Mouse (Mus musculus) heart, adult 2 months (tissue): ENCODE data around the gene Gm11032. TPM values are rescaled to one million over a fixed set of nuclear protein-coding genes. Genes with fewer than 3 reads are reported as not detected.

Experiments
- DNase-seq, 2 experiments: peaks; one replicate each; pipeline ENCODE4 v3.0.0; 2021
- H3K27ac ChIP-seq: fragments of 200-600 bp; 2 replicates; pipeline ENCODE4 v1.8.1; 2022
- H3K27me3 ChIP-seq: fragments of 200-500 bp; 2 replicates; pipeline ENCODE4 v1.6.1; 2012; ENCODE audit warnings: mild to moderate bottlenecking, low read length, inconsistent platforms, mixed read lengths; ENCODE audit not compliant: control insufficient read depth, insufficient read depth
- H3K36me3 ChIP-seq: fragments of 200-500 bp; 2 replicates; pipeline ENCODE4 v1.6.1; 2012; ENCODE audit warnings: low read length, inconsistent platforms; ENCODE audit not compliant: control insufficient read depth, insufficient read depth
- H3K4me1 ChIP-seq: fragments of 200-500 bp; 2 replicates; pipeline ENCODE4 v1.6.1; 2011; ENCODE audit warnings: low read length; ENCODE audit not compliant: control insufficient read depth, insufficient read depth
- H3K4me3 ChIP-seq: fragments of 200-600 bp; 2 replicates; pipeline ENCODE4 v1.8.1; 2022
- H3K79me2 ChIP-seq: fragments of 200-500 bp; replicated peaks from 2 replicates; pipeline ENCODE4 v1.6.1; 2012; ENCODE audit warnings: mild to moderate bottlenecking, inconsistent platforms, low read length, moderate library complexity, mixed read lengths; ENCODE audit not compliant: control insufficient read depth, insufficient read depth
- H3K9ac ChIP-seq: fragments of 200-500 bp; 2 replicates; pipeline ENCODE4 v1.6.1; 2012; ENCODE audit warnings: low read depth, mild to moderate bottlenecking, control low read depth, inconsistent platforms, low read length, mixed read lengths
- CTCF ChIP-seq: fragments of 200-600 bp; IDR thresholded peaks from 2 replicates; pipeline ENCODE4 v1.8.1; 2022; ENCODE audit warnings: antibody characterized with exemption, mild to moderate bottlenecking, moderate library complexity
- EP300 ChIP-seq: fragments of 200-500 bp; IDR thresholded peaks from 2 replicates; pipeline ENCODE4 v1.6.1; 2011; ENCODE audit warnings: low read depth, low read length, control low read depth; ENCODE audit not compliant: insufficient read depth
- POLR2A ChIP-seq: fragments of 200-500 bp; IDR thresholded peaks from 2 replicates; pipeline ENCODE4 v1.6.1; 2011; ENCODE audit warnings: mild to moderate bottlenecking, low read depth, low read length, control low read depth; ENCODE audit not compliant: insufficient read depth
- WGBS: fragments of 180-500 bp; shearing (Covaris S2); methylation state at CpG from one replicate; pipeline ENCODE4 v1.1.7; 2018; 5-methylcytosine and 5-hydroxymethylcytosine counted together
- intact Hi-C: fragments of 180-260 bp; cut with DNase I; formaldehyde crosslinking; loops from one replicate; pipeline ENCODE4 v1.15.1; 2025
- polyA plus RNA-seq: library from polyadenylated mRNA; depleted of rRNA; stranded (reverse); fragments of >200 nt; gene quantifications from 2 replicates; pipeline ENCODE4 v1.2.3, GENCODE M21; 2012
- total RNA-seq, 2 experiments: library from RNA; stranded (reverse); gene quantifications; 2 replicates each; pipeline ENCODE4 v1.2.3; 2021

Gm11032 gene
- total and polyA plus RNA-seq, 3 experiments: not detected

- H3K27me3 ChIP-seq: no peaks in the 10 kb centered on the region
- no peaks in the 10 kb centered on the region for H3K79me2 ChIP-seq
- intact Hi-C loops: no loop called here
- no peak for DNase-seq
- no peak overlapping the region for H3K27ac ChIP-seq
- H3K36me3 ChIP-seq: no peaks in the 10 kb centered on the region
- H3K9ac ChIP-seq: no peak overlapping the region
- no peaks in the 10 kb centered on the region for H3K4me1 ChIP-seq
- H3K4me3 ChIP-seq: no peak overlapping the region
- TF ChIP-seq CTCF (no peak), EP300 (no peak), POLR2A (no peak)
- 44% methylated on average over 8 of the region's 8 CpGs for WGBS
These were observed 10.0 kb downstream of the Gm11032 start for GRCm38 (mm10) chr11:4629861-4630280.

GRCm38 (mm10) chr11:4633420-4633819 is 13.6 kb downstream of the Gm11032 start:
- H3K4me1 ChIP-seq: peaks cover 8% of the 10 kb centered on the region
- peaks cover 4% of the 10 kb centered on the region; the same call in 1 of the 2 replicates for H3K36me3 ChIP-seq
- no peak overlapping the region for H3K4me3 ChIP-seq
- intact Hi-C loops: no loop called here
- H3K9ac ChIP-seq: no peak overlapping the region
- 61% methylated on average over 2 of the region's 2 CpGs for WGBS
- H3K79me2 ChIP-seq: no peaks in the 10 kb centered on the region
- no peak for TF ChIP-seq CTCF
- no peak for TF ChIP-seq POLR2A
- TF ChIP-seq EP300: no peak
- no peak for DNase-seq
- no peaks in the 10 kb centered on the region for H3K27me3 ChIP-seq
- H3K27ac ChIP-seq: no peak overlapping the region

GRCm38 (mm10) chr11:4634395-4634794 is 14.5 kb downstream of the Gm11032 start:
- Histone ChIP-seq H3K79me2 (0 out of 2 replicates have a peak, but pooled peaks cover 2% of the 10 kb centered on the region), H3K9ac (no peak overlapping the region), H3K4me1 (peaks cover 11% of the 10 kb centered on the region), H3K36me3 (peaks cover 4% of the 10 kb centered on the region; the same call in 1 of the 2 replicates), H3K4me3 (no peak overlapping the region), H3K27ac (no peak overlapping the region), H3K27me3 (no peaks in the 10 kb centered on the region)
- 57% methylated on average over 5 of the region's 5 CpGs for WGBS
- TF ChIP-seq EP300 (no peak), POLR2A (no peak)
- intact Hi-C loops: no loop called here
- DNase-seq: no peak

- intact Hi-C loops: loop anchor here (2.0 kb wide), 1 partner anchor 42 kb away; the partner anchor contains the start of gene Mtmr3
- Histone ChIP-seq H3K4me1 (peaks cover 11% of the 10 kb centered on the region), H3K27ac (peak overlapping the region; percentile 87), H3K79me2 (0 out of 2 replicates have a peak, but pooled peaks cover 2% of the 10 kb centered on the region), H3K4me3 (peak overlapping the region; percentile 68), H3K36me3 (peaks cover 4% of the 10 kb centered on the region), H3K9ac (peak overlapping the region; percentile 9), H3K27me3 (no peaks in the 10 kb centered on the region)
- TF ChIP-seq CTCF (no peak), EP300 (no peak), POLR2A (no peak)
- 47% methylated on average over 5 of the region's 5 CpGs for WGBS
- DNase-seq: no peak
These were observed 17.0 kb downstream of the Gm11032 start for GRCm38 (mm10) chr11:4636782-4637342.

- peak within 1 kb of the TSS; percentile 87 for H3K27ac ChIP-seq
- peak within 1 kb of the TSS; percentile 68 for H3K4me3 ChIP-seq
- H3K36me3 ChIP-seq: peaks cover 4% of the 10 kb centered on the region
- intact Hi-C loops: loop anchor here (2.0 kb wide), 1 partner anchor 43 kb away; the partner anchor contains the start of gene Mtmr3
- 0 out of 2 replicates have a peak, but pooled peaks cover 4% of the 10 kb centered on the region for H3K79me2 ChIP-seq
- peak; percentile 76 for TF ChIP-seq POLR2A
- 0 out of 2 replicates have a peak, but pooled peaks have one; percentile 31 for TF ChIP-seq EP300
- peak; percentile 31; the same call in 1 of the 2 replicates for TF ChIP-seq CTCF
- WGBS: under 1% methylated on average over 35 of the region's 35 CpGs
- H3K9ac ChIP-seq: peak within 1 kb of the TSS; percentile 74
- no peaks in the 10 kb centered on the region for H3K27me3 ChIP-seq
- peak; percentile 96 to 99 for DNase-seq
- peaks cover 11% of the 10 kb centered on the region for H3K4me1 ChIP-seq
These were observed 17.8 kb downstream of the Gm11032 start, which contains the start of gene Ascc2 for GRCm38 (mm10) chr11:4637534-4638234. Ascc2 (plus strand) TSS chr11:4637747.

- H3K27me3 ChIP-seq: no peaks in the 10 kb centered on the region
- H3K4me3 ChIP-seq: peak overlapping the region; percentile 68
- H3K9ac ChIP-seq: no peak overlapping the region
- no peak for DNase-seq
- H3K4me1 ChIP-seq: peaks cover 11% of the 10 kb centered on the region
- WGBS: 10% methylated on average over 7 of the region's 7 CpGs
- TF ChIP-seq POLR2A: no peak
- TF ChIP-seq EP300: no peak
- TF ChIP-seq CTCF: no peak
- intact Hi-C loops: no loop called here
- peak overlapping the region; percentile 87 for H3K27ac ChIP-seq
- 0 out of 2 replicates have a peak, but pooled peaks cover 4% of the 10 kb centered on the region for H3K79me2 ChIP-seq
- H3K36me3 ChIP-seq: peaks cover 4% of the 10 kb centered on the region
These were observed 18.4 kb downstream of the Gm11032 start for GRCm38 (mm10) chr11:4638261-4638660.
